10 mouse cellular contexts compared by ENCODE assay signal in the genomic region with DNA sequence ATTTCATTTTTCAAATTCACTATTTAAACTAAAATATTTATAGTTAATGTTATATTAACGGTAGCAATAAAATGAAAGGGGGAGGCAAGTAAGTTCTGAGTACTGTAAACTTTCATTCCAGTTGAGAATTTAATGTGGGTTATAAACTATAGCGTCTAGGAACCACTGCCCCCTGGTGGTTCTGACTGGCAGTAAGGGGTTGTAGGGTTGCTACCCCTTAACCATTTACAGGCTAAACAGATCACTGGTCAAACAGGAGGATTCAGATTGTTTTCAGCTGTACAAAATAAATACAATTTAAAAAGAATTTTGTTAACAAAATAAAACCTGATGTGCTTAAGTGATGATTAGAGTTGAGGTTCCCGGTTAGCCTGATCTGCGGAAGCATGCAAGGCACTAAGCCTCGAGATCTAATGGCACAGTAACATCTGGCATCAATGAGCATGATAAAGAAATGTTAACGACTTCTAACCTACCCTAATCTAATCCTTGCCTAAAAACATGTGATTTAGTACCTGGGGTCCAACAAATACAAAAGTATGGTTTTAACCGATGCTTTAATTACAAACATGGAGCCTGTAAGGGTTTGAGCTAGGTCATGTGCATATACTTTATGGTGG. TPM values are rescaled to one million over a fixed set of nuclear protein-coding genes. Genes with fewer than 3 reads are reported as not detected.
DNase-seq lines count a peak whose midpoint lies in the region; ATAC-seq and TF ChIP-seq lines count a peak whose summit lies in the region.
"Had no signal": no experiment of that assay in that cellular context is flagged by ENCODE, and none has a peak within 500 bp of the region (broad histone marks: within the 10 kb centered on the region; RNA-seq: fewer than 3 reads in every experiment).

No protein-coding gene starts in this region.

- H3K4me3 ChIP-seq in liver, embryonic 13.5 days (replicated peaks), result no peak overlapping the region

- no peak for TF ChIP-seq POLR2A in brain, embryonic 14.5 days (IDR thresholded peaks at IDR 0.05; ENCODE audit: borderline replicate concordance, extremely low read depth, insufficient read depth, insufficient read length, poor library complexity, severe bottlenecking)

- TF ChIP-seq CTCF in brain, embryonic 14.5 days (IDR thresholded peaks at IDR 0.05; ENCODE audit: borderline replicate concordance, extremely low read depth, insufficient read depth, insufficient read length), result peak; percentile 54; the same call in 1 of the 2 replicates

- peak; percentile 70; the same call in 1 of the 2 replicates for ATAC-seq in frontal cortex, adult (ENCODE audit: low TSS enrichment)
- no peak for ATAC-seq in liver, embryonic 13.5 days (ENCODE audit: low read depth)

- no peaks in the 10 kb centered on the region for H3K9me3 ChIP-seq in liver, embryonic 13.5 days (replicated peaks)

- DNase-seq in adrenal gland, adult (ENCODE audit: inconsistent age in 2 of 2, low spot score in 1 of 2), result peak; percentile 23 to 67
- DNase-seq in adrenal gland, adult 8-10 months, result no peak
- peak; percentile 57 for DNase-seq in A20 (ENCODE audit: low read depth, low spot score)
- DNase-seq in brain, embryonic 14.5 days (ENCODE audit: low read depth), result peak; percentile 39
- peak; percentile 37 to 81 for DNase-seq in kidney, postnatal 36 days
- DNase-seq in liver, embryonic 13.5 days, result peak; percentile 11
- DNase-seq in right cerebral cortex, postnatal 14 days, result peak; percentile 63

- WGBS in liver, embryonic 13.5 days (ENCODE audit: insufficient replicate concordance), result 76% methylated on average over 7 of the region's 7 CpGs

- H3K4me1 ChIP-seq in liver, embryonic 13.5 days (replicated peaks), result no peaks in the 10 kb centered on the region

- no peak overlapping the region for H3K9ac ChIP-seq in liver, embryonic 13.5 days

- no peak overlapping the region for H3K27ac ChIP-seq in liver, embryonic 13.5 days

- H3K4me2 ChIP-seq in liver, embryonic 13.5 days, result no peak overlapping the region

- no peaks in the 10 kb centered on the region for H3K27me3 ChIP-seq in liver, embryonic 13.5 days

- H3K36me3 ChIP-seq in liver, embryonic 13.5 days, result peaks cover 39% of the 10 kb centered on the region

RNA-seq across cellular contexts. Expression of a gene that starts 35.8 kb away (rescaled TPM):
- total RNA-seq in adrenal gland, adult 8-10 months (2022), result not detected
- polyA plus RNA-seq in brain, embryonic 14.5 days (2012; rRNA removed), result 0.09 and 0.19 TPM in 2 replicates
- not detected in 2 replicates for polyA plus RNA-seq in liver, embryonic 13.5 days (2015; fragmentation: Nextera tagmentation; extraction: Ambion mirVana)
- polyA plus RNA-seq: heart, embryonic 14.5 days; small intestine, adult 2 months had no signal

RNA-seq across cellular contexts. Expression of a gene that starts 38.9 kb away (rescaled TPM):
- total RNA-seq in adrenal gland, adult 8-10 months (2022), result 10 to 100 TPM; 62.9 to 74.6 (median 70.4) TPM
- 32.8 and 38.1 TPM in 2 replicates for polyA plus RNA-seq in brain, embryonic 14.5 days (2012; rRNA removed)
- polyA plus RNA-seq in liver, embryonic 13.5 days (2015; fragmentation: Nextera tagmentation; extraction: Ambion mirVana), result 63.5 and 75.5 TPM in 2 replicates

RNA-seq across cellular contexts. Expression of a gene that starts 39.6 kb away (rescaled TPM):
- total RNA-seq in adrenal gland, adult 8-10 months (2022), result 1 to 10 TPM; 5.1 to 9.3 (median 5.8) TPM
- polyA plus RNA-seq in brain, embryonic 14.5 days (2012; rRNA removed), result 43.9 and 56.3 TPM in 2 replicates
- polyA plus RNA-seq in liver, embryonic 13.5 days (2015; fragmentation: Nextera tagmentation; extraction: Ambion mirVana), result 0.48 and 0.57 TPM in 2 replicates

Comparison
In these comparisons a context has a peak if more than half of its experiments do, and no peak if none do; other contexts are left out.
1. RNA of a gene that starts 39.6 kb away (polyA plus RNA-seq): 43.9 to 56.3 TPM in brain, embryonic 14.5 days; 0.48 to 0.57 TPM in liver, embryonic 13.5 days; every median in the first group is over 10 times any median in the second.